Mouse (Mus musculus) macrophage (primary cell): ENCODE data around the gene Ino80d. TPM values are rescaled to one million over a fixed set of nuclear protein-coding genes. Genes with fewer than 3 reads are reported as not detected.

Experiments
- H3K27ac ChIP-seq: fragments of 350-480 bp; formaldehyde crosslinking; 2 replicates; pipeline ENCODE4 v1.9.0; 2021
- H3K36me3 ChIP-seq: fragments of 350-480 bp; formaldehyde crosslinking; 2 replicates; pipeline ENCODE4 v1.9.0; 2021; ENCODE audit errors: inconsistent target
- H3K4me3 ChIP-seq: fragments of 350-480 bp; formaldehyde crosslinking; 2 replicates; pipeline ENCODE4 v1.9.0; 2021; ENCODE audit errors: inconsistent target
- H3K79me2 ChIP-seq: fragments of 350-480 bp; formaldehyde crosslinking; 2 replicates; pipeline ENCODE4 v1.9.0; 2021; ENCODE audit errors: inconsistent target
- WGBS: methylation state at CpG from one replicate; pipeline ENCODE4 v1.1.7; 2026; ENCODE audit warnings: inconsistent platforms; ENCODE audit not compliant: missing documents; 5-methylcytosine and 5-hydroxymethylcytosine counted together
- polyA plus RNA-seq: library from polyadenylated mRNA; stranded (reverse); fragments of 250-400 nt; gene quantifications from 3 replicates; pipeline ENCODE4 v1.2.4, GENCODE M21; 2018; ENCODE audit warnings: inconsistent platforms

The Ino80d gene
- polyA plus RNA-seq, 1 experiment from 2014 or later = 6.5 TPM

DNA sequence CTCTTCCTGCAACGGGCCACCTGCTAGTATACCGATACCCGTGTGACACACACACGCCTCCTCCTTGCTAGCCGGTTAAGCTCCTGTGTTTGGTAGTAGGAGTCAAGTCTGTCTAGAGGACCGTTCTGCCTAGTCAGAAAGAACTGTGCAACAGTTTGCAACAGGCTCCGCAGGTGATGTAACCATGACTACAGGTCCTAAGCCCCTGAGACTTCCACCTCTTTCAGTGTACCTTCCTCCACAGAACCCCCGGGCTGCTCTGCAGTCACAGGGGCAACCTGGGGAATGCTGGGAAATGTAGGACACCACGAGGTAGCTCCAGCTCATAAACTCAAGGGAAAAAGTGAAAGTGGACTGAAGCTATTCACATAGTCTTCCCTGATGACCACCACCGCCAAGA is 123.4 kb downstream of the Ino80d start:
- no peak overlapping the region for H3K27ac ChIP-seq
- H3K36me3 ChIP-seq = no peaks in the 10 kb centered on the region
- WGBS = 83% methylated on average over 10 of the region's 10 CpGs
- H3K4me3 ChIP-seq = no peak overlapping the region
- no peaks in the 10 kb centered on the region for H3K79me2 ChIP-seq

DNA sequence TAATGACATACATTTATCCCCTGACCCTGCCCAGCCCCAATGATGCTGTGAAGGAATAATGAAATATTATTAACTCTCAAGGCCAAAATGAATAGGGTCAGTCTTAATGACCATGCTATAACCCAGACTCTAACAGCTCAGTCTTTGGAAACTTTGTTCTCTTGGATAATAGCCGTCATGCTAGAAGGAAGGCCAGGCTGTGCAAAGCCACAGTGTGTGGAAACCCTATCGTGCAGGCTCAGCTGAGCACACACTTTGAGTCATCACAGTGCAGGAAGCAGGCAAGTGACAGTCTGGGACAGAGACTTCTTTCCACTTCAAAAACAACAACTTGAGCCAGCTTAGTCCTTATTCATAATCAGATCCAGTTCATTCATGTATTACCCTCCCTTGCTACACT is 126.9 kb downstream of the Ino80d start:
- Histone ChIP-seq H3K79me2 (no peaks in the 10 kb centered on the region), H3K4me3 (no peak overlapping the region), H3K36me3 (no peaks in the 10 kb centered on the region), H3K27ac (no peak overlapping the region)
- WGBS = 57% methylated on average over 2 of the region's 2 CpGs

DNA sequence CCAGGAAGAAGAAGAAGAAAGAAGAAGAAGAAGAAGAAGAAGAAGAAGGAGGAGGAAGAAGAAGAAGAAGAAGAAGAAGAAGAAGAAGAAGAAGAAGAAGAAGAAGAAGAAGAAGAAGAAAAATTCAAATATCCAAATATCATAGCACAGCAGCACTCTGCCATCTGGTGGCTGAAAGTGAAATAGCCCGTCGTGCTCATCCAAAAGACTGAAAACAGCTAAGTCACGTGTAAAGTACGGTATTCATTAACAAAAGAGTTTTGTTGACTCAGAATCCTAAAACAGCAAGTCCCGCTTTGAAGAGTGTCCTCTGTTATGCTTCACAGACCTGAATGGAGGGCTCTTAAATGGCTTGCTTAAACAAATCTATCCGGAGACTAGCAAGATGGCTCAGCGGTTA is 128.2 kb downstream of the Ino80d start:
- Histone ChIP-seq H3K27ac (no peak overlapping the region), H3K36me3 (no peaks in the 10 kb centered on the region), H3K79me2 (no peaks in the 10 kb centered on the region), H3K4me3 (no peak overlapping the region)
- WGBS = 26% methylated on average over 7 of the region's 7 CpGs

DNA sequence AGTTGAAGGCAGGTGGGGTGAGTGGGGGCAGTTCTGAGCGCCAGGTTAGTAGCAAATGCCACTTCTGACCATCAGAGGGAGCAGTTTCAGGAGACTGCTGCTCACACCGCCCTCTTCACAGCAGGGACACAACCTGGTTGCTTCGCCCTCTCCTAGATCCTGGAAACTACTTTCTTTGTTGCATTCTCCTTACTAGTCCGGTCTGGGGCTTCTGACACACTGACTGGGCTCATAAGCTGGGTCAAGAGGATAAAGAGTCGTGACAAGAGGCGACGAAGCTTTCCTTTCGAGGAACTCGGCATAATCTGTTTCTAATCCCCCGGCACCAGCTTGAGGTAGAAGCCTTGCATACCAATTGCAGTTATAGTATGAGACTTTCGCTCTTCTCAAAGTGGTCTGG is 129.9 kb downstream of the Ino80d start:
- WGBS = 27% methylated on average over 11 of the region's 11 CpGs
- H3K36me3 ChIP-seq = no peaks in the 10 kb centered on the region
- H3K79me2 ChIP-seq = no peaks in the 10 kb centered on the region
- H3K27ac ChIP-seq = no peak overlapping the region
- H3K4me3 ChIP-seq = no peak overlapping the region

DNA sequence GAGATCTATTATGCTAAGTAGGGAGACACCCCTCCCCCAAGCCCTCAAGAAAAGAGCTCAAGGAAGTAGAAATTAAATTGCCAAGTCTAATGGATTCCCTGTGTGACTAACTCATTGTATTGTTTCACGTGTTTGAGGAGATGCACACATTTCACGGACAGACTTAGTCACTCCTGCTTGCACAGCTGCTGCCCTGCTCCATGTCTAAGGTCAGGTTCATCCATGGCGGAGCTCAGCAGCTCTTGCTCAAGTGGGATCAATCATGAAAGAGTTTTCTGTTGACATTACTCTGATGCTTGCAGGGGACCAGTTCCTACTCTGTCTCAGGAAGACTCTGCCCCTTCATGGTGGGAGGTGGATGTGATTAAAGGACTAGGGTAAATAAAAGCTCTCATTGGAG is 137.7 kb downstream of the Ino80d start:
- 89% methylated on average over 3 of the region's 3 CpGs for WGBS
- no peaks in the 10 kb centered on the region for H3K36me3 ChIP-seq
- no peaks in the 10 kb centered on the region for H3K79me2 ChIP-seq
- H3K27ac ChIP-seq = no peak overlapping the region
- H3K4me3 ChIP-seq = no peak overlapping the region

DNA sequence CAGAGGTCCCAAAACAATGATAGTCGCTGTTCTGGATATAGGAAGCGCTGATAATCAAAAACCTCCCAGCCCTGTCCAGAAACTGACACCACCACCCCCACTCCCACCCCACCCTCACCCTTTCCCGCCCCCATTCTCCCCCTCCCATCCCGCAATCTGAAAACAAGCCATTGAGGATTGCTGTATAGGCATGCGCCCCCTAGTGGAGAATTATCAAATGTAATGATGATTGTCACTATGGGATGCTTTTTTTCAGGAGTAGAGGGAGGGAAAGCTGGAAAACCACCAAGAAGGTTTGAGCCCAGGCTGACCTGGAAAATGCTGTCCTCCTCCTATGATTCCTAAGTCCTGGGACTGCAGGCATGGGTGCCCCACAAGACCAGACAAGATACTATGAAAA is 147.6 kb downstream of the Ino80d start:
- Histone ChIP-seq H3K79me2 (no peaks in the 10 kb centered on the region), H3K27ac (no peak overlapping the region), H3K36me3 (no peaks in the 10 kb centered on the region), H3K4me3 (no peak overlapping the region)
- WGBS = 23% methylated on average over 3 of the region's 5 CpGs

DNA sequence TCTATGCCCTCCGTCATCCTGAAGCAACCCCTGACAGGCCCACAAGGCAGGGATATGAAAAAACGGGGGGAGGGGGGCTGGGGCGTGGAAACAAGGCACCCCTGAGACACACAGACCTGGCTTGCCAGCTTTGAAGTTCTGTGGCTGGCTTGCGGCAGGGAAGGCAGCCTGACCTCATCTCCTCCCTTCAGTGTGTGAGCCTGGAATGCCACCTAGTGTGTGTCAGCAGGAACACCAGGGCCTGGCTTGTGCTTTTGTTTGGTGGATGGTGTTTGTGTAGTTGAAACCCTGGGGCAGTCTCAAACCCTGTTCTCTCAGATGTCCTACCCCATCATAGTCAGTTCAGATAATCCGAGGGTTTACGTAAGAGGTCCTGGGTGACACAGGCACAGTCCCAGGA is 150.2 kb downstream of the Ino80d start:
- Histone ChIP-seq H3K79me2 (no peaks in the 10 kb centered on the region), H3K36me3 (no peaks in the 10 kb centered on the region), H3K27ac (no peak overlapping the region), H3K4me3 (no peak overlapping the region)
- WGBS = 54% methylated on average over 6 of the region's 6 CpGs

DNA sequence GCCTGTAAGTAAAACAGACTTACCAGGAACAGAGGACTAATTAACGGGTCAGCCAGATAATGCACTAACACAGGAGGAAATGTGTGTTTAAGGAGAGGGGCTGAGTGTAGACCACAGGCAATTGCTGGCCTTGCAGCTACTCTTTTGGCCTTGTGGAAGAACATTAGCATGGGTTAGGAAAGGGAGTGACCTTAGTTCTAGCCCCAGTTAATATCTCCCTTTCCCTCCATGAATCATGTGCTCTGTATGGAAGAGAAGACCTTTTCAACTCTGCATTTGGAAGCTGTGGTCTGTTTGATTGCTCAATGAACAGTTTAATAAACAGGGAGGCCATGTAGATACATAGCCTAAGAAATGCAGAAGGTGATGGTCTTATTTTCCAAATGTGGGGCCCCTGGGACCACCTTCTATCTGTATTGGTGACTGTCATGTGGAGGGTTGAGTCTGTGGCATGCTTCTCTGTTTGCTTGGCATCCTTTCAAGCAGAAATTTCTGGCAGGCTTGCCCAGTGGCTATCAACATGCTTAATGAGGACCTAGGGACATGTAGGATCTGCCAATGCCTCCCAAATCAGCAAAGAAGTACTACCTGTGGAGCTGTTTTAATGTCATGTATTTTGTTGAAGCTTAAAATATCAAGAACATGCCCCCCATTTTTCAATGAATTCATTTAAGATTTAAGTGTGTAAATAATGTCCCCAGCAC is 157.4 kb downstream of the Ino80d start:
- no peak overlapping the region for H3K27ac ChIP-seq
- H3K79me2 ChIP-seq = no peaks in the 10 kb centered on the region
- H3K36me3 ChIP-seq = no peaks in the 10 kb centered on the region
- H3K4me3 ChIP-seq = no peak overlapping the region
- 73% methylated on average over 1 of the region's 1 CpGs for WGBS

DNA sequence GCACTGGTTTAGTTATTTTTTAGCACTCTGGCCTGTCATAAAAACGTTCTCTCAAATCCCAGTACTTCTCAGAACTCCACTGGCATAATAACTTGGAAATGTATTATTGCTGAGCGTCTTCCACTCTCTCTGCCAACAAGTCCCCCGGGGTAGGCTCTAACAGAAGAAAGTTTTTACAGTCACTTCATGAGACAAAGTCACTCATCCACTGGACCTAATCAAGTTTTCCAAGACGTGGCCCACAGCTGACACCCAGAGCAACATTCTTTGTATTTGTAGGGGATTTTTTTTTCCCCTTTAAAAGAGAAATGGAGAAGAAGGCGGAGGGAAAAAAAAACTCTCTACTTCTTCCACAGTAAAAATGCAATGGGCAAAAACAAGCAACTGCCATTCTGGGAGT is 157.9 kb downstream of the Ino80d start:
- H3K27ac ChIP-seq = no peak overlapping the region
- H3K4me3 ChIP-seq = no peak overlapping the region
- WGBS = 84% methylated on average over 5 of the region's 5 CpGs
- H3K36me3 ChIP-seq = no peaks in the 10 kb centered on the region
- H3K79me2 ChIP-seq = no peaks in the 10 kb centered on the region

DNA sequence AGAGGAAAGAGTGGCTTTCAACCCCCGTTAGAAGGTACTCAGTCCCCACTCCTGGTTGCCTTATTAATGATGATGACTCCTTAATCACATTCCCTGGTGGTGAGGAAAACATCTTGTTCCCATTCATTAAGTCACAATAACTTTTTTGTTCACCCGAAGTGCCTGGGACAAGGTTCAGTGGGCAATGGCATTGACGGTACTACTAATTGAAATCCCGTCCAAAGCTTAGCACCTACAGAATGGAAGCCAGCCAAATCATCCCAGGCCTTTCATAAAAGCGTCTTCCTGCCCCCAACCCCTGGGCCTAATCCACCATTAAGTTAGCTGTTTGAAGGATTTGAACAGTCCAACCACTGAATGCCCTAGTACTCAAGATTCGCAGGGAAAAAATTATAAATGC is 159.1 kb downstream of the Ino80d start:
- Histone ChIP-seq H3K79me2 (no peaks in the 10 kb centered on the region), H3K36me3 (no peaks in the 10 kb centered on the region), H3K4me3 (no peak overlapping the region), H3K27ac (no peak overlapping the region)
- 94% methylated on average over 6 of the region's 6 CpGs for WGBS

DNA sequence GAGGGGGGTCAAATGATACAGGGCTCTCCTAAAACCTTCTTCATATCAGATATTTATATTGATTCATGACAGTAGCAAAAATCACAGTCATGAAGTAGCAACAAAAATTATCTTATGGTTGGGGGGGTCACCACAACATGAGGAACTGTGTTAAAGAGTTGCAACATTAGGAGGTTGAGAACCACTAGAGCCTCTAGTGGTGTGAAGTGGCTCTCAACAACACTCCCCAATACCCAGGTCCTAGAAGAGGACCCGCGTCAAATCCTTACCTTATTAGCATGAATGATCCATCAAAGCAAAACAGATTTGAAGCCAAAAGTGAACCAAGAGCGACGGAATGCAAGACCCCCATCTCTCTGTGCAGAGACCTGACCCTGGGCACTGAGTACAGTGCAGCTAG is 161.4 kb downstream of the Ino80d start:
- Histone ChIP-seq H3K79me2 (no peaks in the 10 kb centered on the region), H3K4me3 (no peak overlapping the region), H3K27ac (no peak overlapping the region), H3K36me3 (no peaks in the 10 kb centered on the region)
- 94% methylated on average over 4 of the region's 4 CpGs for WGBS

DNA sequence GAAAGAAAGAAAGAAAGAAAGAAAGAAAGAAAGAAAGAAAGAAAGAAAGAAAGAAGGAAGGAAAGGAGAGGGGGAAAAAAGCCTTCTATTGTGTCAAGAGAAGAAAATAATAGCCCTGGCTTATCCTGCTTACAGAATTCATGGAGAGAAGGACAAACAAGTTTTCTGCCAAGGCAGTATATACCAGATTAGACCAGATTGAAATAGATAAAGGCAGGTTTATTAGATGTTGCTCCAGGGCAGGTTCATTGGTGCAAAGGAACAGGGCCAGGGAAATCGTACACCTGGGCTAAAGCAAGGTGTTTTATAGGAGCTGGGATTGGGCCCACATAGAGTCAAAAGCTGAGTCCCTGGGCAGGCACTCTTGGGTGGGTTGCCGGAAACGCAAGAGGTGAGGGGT is 162.1 kb downstream of the Ino80d start:
- WGBS = 89% methylated on average over 3 of the region's 3 CpGs
- no peaks in the 10 kb centered on the region for H3K36me3 ChIP-seq

DNA sequence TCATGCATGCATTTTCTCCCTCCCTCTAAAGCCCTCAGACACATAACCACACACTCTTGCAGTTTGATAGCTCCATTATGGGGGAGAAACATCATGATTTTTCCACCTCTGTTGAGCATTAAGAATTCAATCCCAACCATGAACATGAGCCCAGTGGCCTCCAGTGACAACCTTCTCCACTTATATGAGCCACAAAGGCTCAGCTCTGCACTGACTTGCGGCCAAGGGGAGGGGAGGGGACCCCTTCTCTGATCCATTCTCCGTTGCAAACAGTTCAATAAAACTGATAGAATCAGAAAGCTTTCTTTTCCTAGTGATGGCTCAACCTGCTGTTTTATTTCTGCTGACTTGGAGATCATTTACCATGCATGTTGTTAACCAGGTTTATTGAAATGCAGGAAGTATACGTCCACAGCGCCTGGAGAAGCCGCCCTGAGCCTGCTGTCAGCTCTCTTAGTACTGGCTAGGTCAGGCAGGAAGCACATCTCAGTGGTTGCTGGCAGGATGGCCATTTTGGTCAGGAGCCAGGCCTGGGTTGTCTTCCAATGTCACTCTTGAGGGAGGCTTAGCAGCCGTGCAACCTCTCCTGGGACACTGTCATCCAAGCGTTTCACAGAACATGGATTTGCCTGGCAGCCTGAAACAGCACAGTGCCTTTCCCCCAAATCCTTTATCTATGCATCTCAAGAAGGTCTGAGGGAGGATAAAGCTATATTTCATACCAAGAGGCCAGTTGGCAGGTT is 163.2 kb downstream of the Ino80d start:
- 62% methylated on average over 7 of the region's 7 CpGs for WGBS
- H3K36me3 ChIP-seq = no peaks in the 10 kb centered on the region
- H3K27ac ChIP-seq = no peak overlapping the region
- no peak overlapping the region for H3K4me3 ChIP-seq
- H3K79me2 ChIP-seq = no peaks in the 10 kb centered on the region

More for the DNA sequence above, 162.1 kb downstream of the Ino80d start:
- H3K4me3 ChIP-seq = no peak overlapping the region
- H3K79me2 ChIP-seq = no peaks in the 10 kb centered on the region
- no peak overlapping the region for H3K27ac ChIP-seq

DNA sequence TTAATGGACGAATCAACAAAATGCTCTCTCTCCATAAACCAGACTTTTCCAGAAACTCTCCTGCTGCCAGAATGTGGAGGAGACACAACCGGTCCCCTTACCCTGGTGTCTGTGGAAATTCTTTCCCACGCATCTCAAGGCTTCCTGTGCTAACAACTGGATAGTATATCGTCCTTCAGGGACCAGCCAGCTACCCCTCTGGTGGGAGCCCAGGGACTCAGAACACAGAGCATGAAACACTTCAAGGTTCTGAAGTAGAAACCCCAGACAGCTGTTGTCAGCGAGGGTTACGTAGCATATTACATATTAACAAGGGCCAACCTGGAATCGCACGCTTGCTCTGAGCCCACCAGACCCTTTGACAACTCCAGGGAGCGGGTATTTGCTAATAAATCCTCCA is 163.9 kb downstream of the Ino80d start:
- H3K27ac ChIP-seq = no peak overlapping the region
- H3K4me3 ChIP-seq = no peak overlapping the region
- no peaks in the 10 kb centered on the region for H3K79me2 ChIP-seq
- H3K36me3 ChIP-seq = no peaks in the 10 kb centered on the region
- 92% methylated on average over 9 of the region's 9 CpGs for WGBS

DNA sequence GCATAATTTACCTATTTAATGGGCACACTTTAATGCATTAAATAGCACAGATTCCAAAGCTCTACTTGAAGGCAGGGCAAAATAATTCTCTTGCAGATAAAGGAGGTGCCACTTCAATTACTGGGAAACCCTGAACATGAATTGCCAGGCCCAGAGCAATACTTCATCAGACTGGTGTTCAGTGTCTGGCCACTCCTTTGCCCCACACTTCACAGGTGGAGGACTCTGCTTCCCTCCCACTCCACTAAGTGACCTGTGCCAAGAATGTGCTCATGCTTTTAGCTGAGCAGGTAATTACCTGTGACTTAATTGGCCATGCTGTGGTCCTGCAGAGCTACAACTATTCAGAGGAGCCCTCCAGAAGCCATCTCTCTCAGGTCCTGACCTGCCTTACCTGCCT is 166.7 kb downstream of the Ino80d start:
- H3K27ac ChIP-seq = no peak overlapping the region
- H3K79me2 ChIP-seq = no peaks in the 10 kb centered on the region
- no peaks in the 10 kb centered on the region for H3K36me3 ChIP-seq
- H3K4me3 ChIP-seq = no peak overlapping the region

DNA sequence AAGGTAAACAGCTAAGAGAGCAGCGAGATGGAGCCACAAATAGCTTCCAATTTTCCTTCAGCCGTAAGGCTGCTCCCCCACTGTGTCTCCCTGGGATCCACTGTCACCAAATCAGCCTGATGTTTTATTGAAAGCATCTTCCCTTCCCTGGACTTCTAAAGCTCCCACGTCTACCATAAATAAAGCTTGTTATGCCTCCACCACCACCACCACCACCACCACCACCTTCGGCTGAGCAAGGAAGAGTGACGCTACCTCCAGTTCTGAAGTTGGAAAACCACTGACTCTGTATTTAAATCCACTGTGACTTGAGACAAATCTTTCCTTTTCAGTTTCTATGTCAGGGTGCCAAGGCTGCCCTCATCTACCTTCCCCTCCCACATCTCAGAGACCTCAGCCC is 167.5 kb downstream of the Ino80d start:
- 87% methylated on average over 5 of the region's 5 CpGs for WGBS
- no peaks in the 10 kb centered on the region for H3K79me2 ChIP-seq
- no peaks in the 10 kb centered on the region for H3K36me3 ChIP-seq
- H3K4me3 ChIP-seq = no peak overlapping the region
- no peak overlapping the region for H3K27ac ChIP-seq
